In genomic region chr12:33340698-33341097, GRCm38 (mm10) we compare ENCODE assay signal across 24 mouse cellular contexts. TPM values are rescaled to one million over a fixed set of nuclear protein-coding genes. Genes with fewer than 3 reads are reported as not detected.
DNase-seq lines count a peak whose midpoint lies in the region; ATAC-seq lines count a peak whose summit lies in the region.
"Had no signal": no experiment of that assay in that cellular context is flagged by ENCODE, and none has a peak within 500 bp of the region (broad histone marks: within the 10 kb centered on the region; RNA-seq: fewer than 3 reads in every experiment).

No protein-coding gene starts in this region.

- no peaks in the 10 kb centered on the region for H3K9me3 ChIP-seq in forebrain, embryonic 13.5 days (replicated peaks)
- no peaks in the 10 kb centered on the region for H3K9me3 ChIP-seq in forebrain, embryonic 12.5 days
- no peaks in the 10 kb centered on the region for H3K9me3 ChIP-seq in hindbrain, embryonic 14.5 days (ENCODE audit: control insufficient read depth, low read length)
- H3K9me3 ChIP-seq in hindbrain, embryonic 11.5 days (ENCODE audit: control insufficient read depth, low read length) = no peaks in the 10 kb centered on the region
- no peaks in the 10 kb centered on the region for H3K9me3 ChIP-seq in neural tube, embryonic 13.5 days
- no peaks in the 10 kb centered on the region for H3K9me3 ChIP-seq in neural tube, embryonic 15.5 days (replicated peaks)
- H3K9me3 ChIP-seq: embryonic facial prominence, embryonic 12.5 days; limb, embryonic 15.5 days; lung, embryonic 15.5 days; megakaryocyte, embryonic 14.5 days; neural tube, embryonic 12.5 days had no signal

- peaks cover 5% of the 10 kb centered on the region; the same call in 1 of the 2 replicates for H3K27me3 ChIP-seq in forebrain, embryonic 13.5 days
- H3K27me3 ChIP-seq in forebrain, embryonic 12.5 days = peaks cover 15% of the 10 kb centered on the region; the same call in 1 of the 2 replicates
- peaks cover 3% of the 10 kb centered on the region; the same call in 1 of the 2 replicates for H3K27me3 ChIP-seq in hindbrain, embryonic 14.5 days (ENCODE audit: control insufficient read depth, insufficient read depth, low read length)
- H3K27me3 ChIP-seq in hindbrain, embryonic 11.5 days (ENCODE audit: control insufficient read depth, insufficient read depth, low read length) = no peaks in the 10 kb centered on the region
- H3K27me3 ChIP-seq in neural tube, embryonic 13.5 days = peaks cover 1% of the 10 kb centered on the region; the same call in 1 of the 2 replicates
- H3K27me3 ChIP-seq in neural tube, embryonic 15.5 days (replicated peaks) = no peaks in the 10 kb centered on the region
- H3K27me3 ChIP-seq: lung, embryonic 15.5 days; megakaryocyte, embryonic 14.5 days had no signal

- H3K36me3 ChIP-seq in forebrain, embryonic 13.5 days (ENCODE audit: poor library complexity, severe bottlenecking) = no peaks in the 10 kb centered on the region
- H3K36me3 ChIP-seq in forebrain, embryonic 12.5 days (replicated peaks) = no peaks in the 10 kb centered on the region
- no peaks in the 10 kb centered on the region for H3K36me3 ChIP-seq in hindbrain, embryonic 14.5 days (replicated peaks; ENCODE audit: control insufficient read depth, insufficient read depth)
- no peaks in the 10 kb centered on the region for H3K36me3 ChIP-seq in hindbrain, embryonic 11.5 days (ENCODE audit: control insufficient read depth, insufficient read depth, low read length)
- H3K36me3 ChIP-seq in neural tube, embryonic 13.5 days = no peaks in the 10 kb centered on the region
- no peaks in the 10 kb centered on the region for H3K36me3 ChIP-seq in neural tube, embryonic 15.5 days
- H3K36me3 ChIP-seq: embryonic facial prominence, embryonic 12.5 days; limb, embryonic 15.5 days; lung, embryonic 15.5 days; neural tube, embryonic 12.5 days had no signal

- peak; percentile 0; the same call in 1 of the 2 replicates for ATAC-seq in forebrain, embryonic 13.5 days
- ATAC-seq in forebrain, embryonic 12.5 days (ENCODE audit: low FRiP score) = no peak
- ATAC-seq in hindbrain, embryonic 14.5 days (ENCODE audit: low FRiP score) = no peak
- ATAC-seq in hindbrain, embryonic 11.5 days (ENCODE audit: low FRiP score) = no peak
- ATAC-seq in neural tube, embryonic 13.5 days (ENCODE audit: low read depth) = no peak
- no peak for ATAC-seq in neural tube, embryonic 15.5 days (ENCODE audit: low FRiP score)
- ATAC-seq: intestine, postnatal 0 days had no signal

- 75% methylated on average over 6 of the region's 6 CpGs for WGBS in forebrain, embryonic 13.5 days
- WGBS in forebrain, embryonic 12.5 days = 76% methylated on average over 6 of the region's 6 CpGs
- 66% methylated on average over 6 of the region's 6 CpGs for WGBS in hindbrain, embryonic 14.5 days
- 86% methylated on average over 6 of the region's 6 CpGs for WGBS in hindbrain, embryonic 11.5 days
- 75% methylated on average over 6 of the region's 6 CpGs for WGBS in neural tube, embryonic 13.5 days
- WGBS in neural tube, embryonic 15.5 days = 61% methylated on average over 6 of the region's 6 CpGs

- H3K4me3 ChIP-seq in forebrain, embryonic 13.5 days = no peak overlapping the region
- H3K4me3 ChIP-seq in forebrain, embryonic 12.5 days (replicated peaks) = no peak overlapping the region
- no peak overlapping the region for H3K4me3 ChIP-seq in hindbrain, embryonic 14.5 days (replicated peaks; ENCODE audit: low read length)
- no peak overlapping the region for H3K4me3 ChIP-seq in hindbrain, embryonic 11.5 days (ENCODE audit: low read depth, low read length)
- H3K4me3 ChIP-seq in neural tube, embryonic 13.5 days = no peak overlapping the region
- no peak overlapping the region for H3K4me3 ChIP-seq in neural tube, embryonic 15.5 days (replicated peaks)
- H3K4me3 ChIP-seq: embryonic facial prominence, embryonic 12.5 days; limb, embryonic 15.5 days; lung, embryonic 15.5 days; megakaryocyte, embryonic 14.5 days; neural tube, embryonic 12.5 days had no signal

- peaks cover 61% of the 10 kb centered on the region for H3K4me1 ChIP-seq in forebrain, embryonic 13.5 days
- peaks cover 30% of the 10 kb centered on the region for H3K4me1 ChIP-seq in forebrain, embryonic 12.5 days
- H3K4me1 ChIP-seq in hindbrain, embryonic 14.5 days (replicated peaks; ENCODE audit: control insufficient read depth, insufficient read depth, low read length) = peaks cover 27% of the 10 kb centered on the region
- peaks cover 6% of the 10 kb centered on the region; the same call in 1 of the 2 replicates for H3K4me1 ChIP-seq in hindbrain, embryonic 11.5 days (replicated peaks; ENCODE audit: control insufficient read depth, insufficient read depth, low read length)
- H3K4me1 ChIP-seq in neural tube, embryonic 13.5 days (replicated peaks) = peaks cover 66% of the 10 kb centered on the region
- H3K4me1 ChIP-seq in neural tube, embryonic 15.5 days = peaks cover 52% of the 10 kb centered on the region

- H3K27ac ChIP-seq in forebrain, embryonic 13.5 days = peak overlapping the region; percentile 67
- H3K27ac ChIP-seq in forebrain, embryonic 12.5 days = no peak overlapping the region
- peak overlapping the region; percentile 66; the same call in 1 of the 2 replicates for H3K27ac ChIP-seq in hindbrain, embryonic 14.5 days
- no peak overlapping the region for H3K27ac ChIP-seq in hindbrain, embryonic 11.5 days (ENCODE audit: low read depth, low read length)
- peak overlapping the region; percentile 82 for H3K27ac ChIP-seq in neural tube, embryonic 13.5 days (replicated peaks)
- peak overlapping the region; percentile 47; the same call in 1 of the 2 replicates for H3K27ac ChIP-seq in neural tube, embryonic 15.5 days (replicated peaks)
- H3K27ac ChIP-seq: embryonic facial prominence, embryonic 12.5 days; limb, embryonic 15.5 days; liver, embryonic 14.5 days; lung, embryonic 15.5 days; neural tube, embryonic 12.5 days had no signal

- H3K9ac ChIP-seq in forebrain, embryonic 13.5 days = no peak overlapping the region
- H3K9ac ChIP-seq in forebrain, embryonic 12.5 days = no peak overlapping the region
- no peak overlapping the region for H3K9ac ChIP-seq in hindbrain, embryonic 14.5 days
- H3K9ac ChIP-seq in hindbrain, embryonic 11.5 days (ENCODE audit: low read depth, low read length) = no peak overlapping the region
- no peak overlapping the region for H3K9ac ChIP-seq in neural tube, embryonic 13.5 days
- H3K9ac ChIP-seq in neural tube, embryonic 15.5 days (replicated peaks) = no peak overlapping the region
- H3K9ac ChIP-seq: embryonic facial prominence, embryonic 12.5 days; limb, embryonic 15.5 days; liver, embryonic 14.5 days; lung, embryonic 15.5 days; neural tube, embryonic 12.5 days had no signal

- no peak for DNase-seq in hindbrain, embryonic 14.5 days (ENCODE audit: low spot score)
- DNase-seq in hindbrain, embryonic 11.5 days (ENCODE audit: low spot score) = no peak
- no peak for DNase-seq in neural tube, embryonic 10.5 days (ENCODE audit: extremely low spot score, low spot score)
- no peak for DNase-seq in kidney, postnatal 14 days
- DNase-seq: adrenal gland, postnatal 25 days; cerebellum, adult 11 months; heart, postnatal 10 days; kidney, postnatal 36 days; lung, postnatal 36 days; thymus, postnatal 25 days had no signal

- peak overlapping the region; percentile 37; the same call in 1 of the 2 replicates for H3K4me2 ChIP-seq in forebrain, embryonic 13.5 days
- no peak overlapping the region for H3K4me2 ChIP-seq in forebrain, embryonic 12.5 days
- H3K4me2 ChIP-seq in hindbrain, embryonic 14.5 days (replicated peaks) = no peak overlapping the region
- H3K4me2 ChIP-seq in hindbrain, embryonic 11.5 days (replicated peaks; ENCODE audit: low read depth, low read length) = no peak overlapping the region
- 0 out of 2 replicates have a peak overlapping the region, but pooled peaks have one; percentile 9 for H3K4me2 ChIP-seq in neural tube, embryonic 13.5 days
- H3K4me2 ChIP-seq in neural tube, embryonic 15.5 days = no peak overlapping the region
- H3K4me2 ChIP-seq: embryonic facial prominence, embryonic 12.5 days; limb, embryonic 15.5 days; lung, embryonic 15.5 days; neural tube, embryonic 12.5 days had no signal

RNA-seq across cellular contexts. Expression of gene Efcab10, which starts 54.0 kb away (rescaled TPM):
- polyA plus RNA-seq in forebrain, embryonic 13.5 days (2015; fragmentation: Nextera tagmentation; extraction: Ambion mirVana) = 1.0 and 1.6 TPM in 2 replicates
- 1.2 and 1.4 TPM in 2 replicates for polyA plus RNA-seq in forebrain, embryonic 12.5 days (2016; fragmentation: Nextera tagmentation; extraction: Ambion mirVana)
- 4.3 and 5.9 TPM in 2 replicates for polyA plus RNA-seq in hindbrain, embryonic 14.5 days (2014; fragmentation: Nextera tagmentation; extraction: Ambion mirVana)
- polyA plus RNA-seq in hindbrain, embryonic 11.5 days (2014; fragmentation: Nextera tagmentation; extraction: Ambion mirVana) = 2.1 and 2.3 TPM in 2 replicates
- polyA plus RNA-seq in neural tube, embryonic 13.5 days (2015; fragmentation: Nextera tagmentation; extraction: Ambion mirVana) = 2.2 and 3.0 TPM in 2 replicates
- polyA plus RNA-seq in neural tube, embryonic 15.5 days (2015; fragmentation: Nextera tagmentation; extraction: Ambion mirVana) = 2.5 and 3.1 TPM in 2 replicates
- polyA plus RNA-seq: heart, embryonic 11.5 days; kidney, embryonic 14.5 days; limb, embryonic 15.5 days; liver, embryonic 14.5 days; stomach, embryonic 14.5 days had no signal

Comparison
In these comparisons a context has a peak if more than half of its experiments do, and no peak if none do; other contexts are left out.
1. H3K27ac ChIP-seq: peak in forebrain, embryonic 13.5 days (single experiment), hindbrain, embryonic 14.5 days (single experiment), neural tube, embryonic 13.5 days (single experiment) and neural tube, embryonic 15.5 days (single experiment); none in forebrain, embryonic 12.5 days (single experiment) and hindbrain, embryonic 11.5 days (single experiment).
2. H3K4me2 ChIP-seq: peak in forebrain, embryonic 13.5 days (single experiment) and neural tube, embryonic 13.5 days (single experiment); none in forebrain, embryonic 12.5 days (single experiment), hindbrain, embryonic 14.5 days (single experiment), hindbrain, embryonic 11.5 days (single experiment) and neural tube, embryonic 15.5 days (single experiment).